Mouse (Mus musculus) midbrain, embryonic 12.5 days (tissue): ENCODE measurements around the gene Ntn1. TPM values are rescaled to one million over a fixed set of nuclear protein-coding genes. Genes with fewer than 3 reads are reported as not detected.

ENCODE experiments used
- ATAC-seq: fragments of 200-750 bp; cut with Nextera tagmentation; 2 replicates; pipeline ENCODE4 v1.8.0; 2017; ENCODE audit warnings: low read depth, moderate TSS enrichment, moderate library complexity; ENCODE audit not compliant: low FRiP score
- H3K27ac ChIP-seq: fragments of 300-500 bp; sonication (generic); replicated peaks from 2 replicates; pipeline ENCODE4 v1.5.1; 2016; ENCODE audit warnings: mild to moderate bottlenecking
- H3K27me3 ChIP-seq: fragments of 300-500 bp; sonication (generic); 2 replicates; pipeline ENCODE4 v1.6.1; 2016; ENCODE audit warnings: mild to moderate bottlenecking
- H3K36me3 ChIP-seq: fragments of 300-500 bp; sonication (generic); 2 replicates; pipeline ENCODE4 v1.6.1; 2016
- H3K4me1 ChIP-seq: fragments of 300-500 bp; sonication (generic); 2 replicates; pipeline ENCODE4 v1.6.1; 2016
- H3K4me2 ChIP-seq: fragments of 300-500 bp; sonication (generic); replicated peaks from 2 replicates; pipeline ENCODE4 v1.6.1; 2016; ENCODE audit warnings: mild to moderate bottlenecking, moderate library complexity
- H3K4me3 ChIP-seq: fragments of 300-500 bp; sonication (generic); 2 replicates; pipeline ENCODE4 v1.5.1; 2016; ENCODE audit warnings: mild to moderate bottlenecking
- H3K9ac ChIP-seq: fragments of 300-500 bp; sonication (generic); replicated peaks from 2 replicates; pipeline ENCODE4 v1.6.1; 2016; ENCODE audit warnings: mild to moderate bottlenecking, moderate library complexity
- H3K9me3 ChIP-seq: fragments of 300-500 bp; sonication (generic); 2 replicates; pipeline ENCODE4 v1.6.1; 2016; ENCODE audit warnings: mild to moderate bottlenecking
- WGBS: fragments of 180-500 bp; shearing (Covaris S2); methylation state at CpG from one replicate; pipeline ENCODE4 v1.1.7; 2016; 5-methylcytosine and 5-hydroxymethylcytosine counted together
- polyA plus RNA-seq: library from polyadenylated mRNA; unstranded; fragments of >200 nt; fragmentation: Nextera tagmentation; extraction: Ambion mirVana; gene quantifications from 2 replicates; pipeline ENCODE4 v1.2.1, GENCODE M21; 2016

Gene Ntn1
- polyA plus RNA-seq, 1 experiment from 2014 or later: 34.6 TPM

GRCm38 (mm10) chr11:68215206-68215912 lies 185.3 kb downstream of the Ntn1 start:
- Histone ChIP-seq H3K27me3 (peaks cover 33% of the 10 kb centered on the region), H3K4me1 (peaks cover 48% of the 10 kb centered on the region), H3K4me2 (peak overlapping the region; percentile 22), H3K9me3 (no peaks in the 10 kb centered on the region), H3K4me3 (no peak overlapping the region), H3K9ac (peak overlapping the region; percentile 11; the same call in 1 of the 2 replicates), H3K27ac (peak overlapping the region; percentile 90), H3K36me3 (0 out of 2 replicates have a peak, but pooled peaks cover 6% of the 10 kb centered on the region)
- peak; percentile 79 for ATAC-seq
- WGBS: 19% methylated on average over 6 of the region's 6 CpGs

GRCm38 (mm10) chr11:68214496-68215205 lies 186.0 kb downstream of the Ntn1 start:
- Histone ChIP-seq H3K9ac (0 out of 2 replicates have a peak overlapping the region, but pooled peaks have one; percentile 11), H3K36me3 (0 out of 2 replicates have a peak, but pooled peaks cover 6% of the 10 kb centered on the region), H3K27me3 (peaks cover 35% of the 10 kb centered on the region), H3K4me1 (peaks cover 48% of the 10 kb centered on the region), H3K4me2 (peak overlapping the region; percentile 22), H3K4me3 (no peak overlapping the region), H3K9me3 (no peaks in the 10 kb centered on the region), H3K27ac (peak overlapping the region; percentile 90)
- peak; percentile 59; the same call in 1 of the 2 replicates for ATAC-seq
- 42% methylated on average over 9 of the region's 9 CpGs for WGBS

GRCm38 (mm10) chr11:68213896-68214295 lies 186.7 kb downstream of the Ntn1 start:
- H3K4me3 ChIP-seq: no peak overlapping the region
- no peak overlapping the region for H3K27ac ChIP-seq
- 0 out of 2 replicates have a peak, but pooled peaks cover 6% of the 10 kb centered on the region for H3K36me3 ChIP-seq
- no peak overlapping the region for H3K4me2 ChIP-seq
- ATAC-seq: no peak
- no peaks in the 10 kb centered on the region for H3K9me3 ChIP-seq
- 71% methylated on average over 3 of the region's 3 CpGs for WGBS
- peaks cover 48% of the 10 kb centered on the region for H3K4me1 ChIP-seq
- peaks cover 35% of the 10 kb centered on the region for H3K27me3 ChIP-seq
- no peak overlapping the region for H3K9ac ChIP-seq

DNA sequence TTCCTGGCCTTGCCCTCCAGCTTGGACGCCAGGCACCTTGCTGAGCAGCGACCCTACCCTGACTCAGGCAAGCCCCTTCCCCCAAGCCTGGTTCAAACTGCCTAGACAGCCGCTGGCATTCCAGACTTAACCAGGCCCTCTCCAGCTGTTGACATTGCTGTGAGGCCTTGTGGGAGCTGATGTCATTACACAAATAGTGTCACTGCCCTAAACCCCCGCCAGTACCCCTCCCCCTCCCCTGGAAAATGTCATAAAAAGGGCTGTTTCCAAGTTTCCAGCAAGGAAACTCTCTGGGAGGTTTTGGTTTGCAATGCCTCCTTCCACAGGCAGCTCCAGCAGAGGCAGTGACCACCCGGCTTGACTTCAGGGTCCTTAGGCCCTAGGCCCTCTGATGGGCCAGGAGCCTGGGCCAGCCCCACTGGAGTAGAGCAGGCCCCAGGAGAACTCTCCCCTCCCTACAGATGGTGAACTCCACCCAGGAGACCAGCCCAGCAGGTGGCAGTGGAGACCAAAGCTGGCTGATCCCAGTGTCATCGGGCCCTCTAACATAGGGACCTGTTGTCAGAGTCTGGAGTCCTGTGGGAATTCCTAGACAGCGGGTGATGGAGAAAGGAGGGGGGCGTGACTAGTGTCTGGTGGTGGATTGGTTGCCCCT lies 188.6 kb downstream of the Ntn1 start:
- 53% methylated on average over 8 of the region's 8 CpGs for whole genome bisulfite sequencing
- Histone ChIP-seq H3K4me1 (peaks cover 42% of the 10 kb centered on the region), H3K4me2 (no peak overlapping the region), H3K9ac (no peak overlapping the region), H3K27ac (peak overlapping the region; percentile 42; the same call in 1 of the 2 replicates), H3K9me3 (no peaks in the 10 kb centered on the region), H3K27me3 (peaks cover 31% of the 10 kb centered on the region), H3K36me3 (0 out of 2 replicates have a peak, but pooled peaks cover 6% of the 10 kb centered on the region), H3K4me3 (no peak overlapping the region)
- ATAC-seq: 0 out of 2 replicates have a peak, but pooled peaks have one; percentile 6

- Histone ChIP-seq H3K27ac (no peak overlapping the region), H3K9me3 (no peaks in the 10 kb centered on the region), H3K27me3 (peaks cover 30% of the 10 kb centered on the region), H3K4me3 (no peak overlapping the region), H3K9ac (no peak overlapping the region), H3K36me3 (0 out of 2 replicates have a peak, but pooled peaks cover 6% of the 10 kb centered on the region), H3K4me1 (peaks cover 30% of the 10 kb centered on the region), H3K4me2 (no peak overlapping the region)
- no peak for ATAC-seq
- 93% methylated on average over 5 of the region's 5 CpGs for WGBS
These were observed 189.9 kb downstream of the Ntn1 start for GRCm38 (mm10) chr11:68210714-68211113.

- WGBS: 89% methylated on average over 4 of the region's 4 CpGs
- no peak overlapping the region for H3K27ac ChIP-seq
- peaks cover 18% of the 10 kb centered on the region for H3K4me1 ChIP-seq
- H3K9ac ChIP-seq: no peak overlapping the region
- ATAC-seq: no peak
- no peaks in the 10 kb centered on the region for H3K9me3 ChIP-seq
- no peak overlapping the region for H3K4me3 ChIP-seq
- H3K4me2 ChIP-seq: no peak overlapping the region
- H3K27me3 ChIP-seq: peaks cover 30% of the 10 kb centered on the region
- H3K36me3 ChIP-seq: 0 out of 2 replicates have a peak, but pooled peaks cover 6% of the 10 kb centered on the region
These were observed 191.1 kb downstream of the Ntn1 start for GRCm38 (mm10) chr11:68209506-68209905.

DNA sequence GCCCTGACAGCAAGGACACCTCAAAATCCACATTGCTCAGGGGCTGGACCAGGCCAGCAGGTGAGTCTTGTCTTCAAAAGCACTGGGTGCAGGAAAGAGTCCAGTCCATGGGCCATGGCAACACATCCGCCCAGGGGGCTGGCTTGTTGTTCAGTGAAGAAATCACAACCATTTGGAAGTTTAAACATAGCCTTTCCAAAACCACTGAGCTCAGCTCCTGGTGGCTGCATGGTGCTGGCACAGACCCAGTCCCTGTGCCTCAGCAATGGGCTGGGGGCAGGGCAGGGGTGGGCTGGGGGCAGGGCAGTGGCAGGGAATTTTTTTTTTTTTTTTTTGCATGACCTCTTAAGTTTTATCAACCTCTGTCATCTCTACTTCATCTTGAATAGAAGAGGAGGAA lies 192.0 kb downstream of the Ntn1 start:
- no peak for ATAC-seq
- no peak overlapping the region for H3K4me2 ChIP-seq
- H3K36me3 ChIP-seq: 0 out of 2 replicates have a peak, but pooled peaks cover 6% of the 10 kb centered on the region
- WGBS: 97% methylated on average over 1 of the region's 1 CpGs
- H3K4me1 ChIP-seq: peaks cover 10% of the 10 kb centered on the region
- no peak overlapping the region for H3K9ac ChIP-seq
- peaks cover 30% of the 10 kb centered on the region for H3K27me3 ChIP-seq
- no peak overlapping the region for H3K4me3 ChIP-seq
- H3K9me3 ChIP-seq: no peaks in the 10 kb centered on the region
- no peak overlapping the region for H3K27ac ChIP-seq

- Histone ChIP-seq H3K4me1 (peaks cover 14% of the 10 kb centered on the region), H3K27me3 (peaks cover 25% of the 10 kb centered on the region), H3K36me3 (0 out of 2 replicates have a peak, but pooled peaks cover 4% of the 10 kb centered on the region), H3K27ac (no peak overlapping the region), H3K9me3 (no peaks in the 10 kb centered on the region), H3K9ac (no peak overlapping the region), H3K4me3 (no peak overlapping the region), H3K4me2 (no peak overlapping the region)
- ATAC-seq: no peak
- 84% methylated on average over 2 of the region's 2 CpGs for WGBS
These were observed 192.6 kb downstream of the Ntn1 start for GRCm38 (mm10) chr11:68208023-68208422.

DNA sequence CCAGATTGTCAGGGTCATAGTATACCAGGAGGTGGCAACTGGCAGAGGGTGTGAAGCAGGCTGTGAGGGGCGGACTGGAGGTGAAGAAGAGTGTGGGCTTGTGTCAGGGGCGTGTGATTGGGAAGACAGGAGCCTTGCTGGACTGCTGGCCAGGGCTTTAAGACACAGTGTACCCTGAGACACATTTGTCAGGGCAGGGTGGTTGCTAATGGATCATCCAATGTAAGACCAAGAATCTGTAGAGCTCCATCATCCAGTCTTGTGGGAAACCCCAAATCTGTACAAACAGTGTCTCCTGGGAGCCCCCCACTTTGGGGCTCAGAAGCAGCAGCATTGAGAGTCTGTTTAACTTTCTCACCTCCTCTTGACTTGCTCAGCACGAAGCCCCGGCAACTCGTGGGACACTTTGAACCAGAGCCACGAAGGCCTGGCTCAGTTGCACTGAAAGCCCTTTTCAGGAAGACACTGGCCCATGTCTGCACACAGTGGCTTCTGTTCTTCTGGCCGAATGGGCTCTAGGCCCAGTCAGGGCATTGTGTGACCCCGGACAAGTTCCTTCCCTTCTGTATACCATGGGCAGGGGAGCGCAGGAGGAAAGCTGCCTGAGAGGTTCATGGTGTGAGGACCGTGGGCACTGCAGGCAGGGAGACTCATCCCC lies 194.9 kb downstream of the Ntn1 start:
- 0 out of 2 replicates have a peak, but pooled peaks cover 21% of the 10 kb centered on the region for H3K27me3 ChIP-seq
- H3K9ac ChIP-seq: no peak overlapping the region
- H3K9me3 ChIP-seq: no peaks in the 10 kb centered on the region
- H3K4me1 ChIP-seq: 0 out of 2 replicates have a peak, but pooled peaks cover 10% of the 10 kb centered on the region
- H3K4me2 ChIP-seq: no peak overlapping the region
- no peak overlapping the region for H3K4me3 ChIP-seq
- H3K36me3 ChIP-seq: no peaks in the 10 kb centered on the region
- no peak overlapping the region; the same call in 1 of the 2 replicates for H3K27ac ChIP-seq
- ATAC-seq: no peak
- WGBS: 85% methylated on average over 10 of the region's 10 CpGs

DNA sequence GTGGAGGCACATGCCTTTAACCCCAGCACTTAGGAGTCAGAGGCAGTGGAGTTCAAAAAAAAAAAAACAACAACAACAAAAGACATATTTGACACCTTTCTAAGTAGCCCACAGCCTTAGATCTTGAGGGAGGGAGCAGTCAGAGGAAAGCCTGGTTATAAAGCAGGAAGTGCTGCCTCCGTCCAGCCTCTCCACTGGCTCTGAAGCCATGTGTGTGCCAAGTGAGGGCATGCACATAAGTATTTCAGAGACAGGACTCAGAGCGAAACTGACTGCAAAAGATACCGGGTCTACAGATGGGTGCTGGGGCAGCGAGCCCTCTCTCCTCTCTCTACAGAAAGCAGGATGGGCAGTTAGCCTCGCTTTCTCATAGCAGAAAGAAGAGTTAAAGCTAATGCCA lies 196.2 kb downstream of the Ntn1 start:
- Histone ChIP-seq H3K36me3 (no peaks in the 10 kb centered on the region), H3K4me2 (no peak overlapping the region), H3K27ac (no peak overlapping the region), H3K9ac (no peak overlapping the region), H3K4me1 (0 out of 2 replicates have a peak, but pooled peaks cover 10% of the 10 kb centered on the region), H3K4me3 (no peak overlapping the region), H3K9me3 (no peaks in the 10 kb centered on the region), H3K27me3 (0 out of 2 replicates have a peak, but pooled peaks cover 16% of the 10 kb centered on the region)
- ATAC-seq: no peak
- WGBS: 87% methylated on average over 5 of the region's 5 CpGs

GRCm38 (mm10) chr11:68203658-68204315 lies 196.8 kb downstream of the Ntn1 start:
- Histone ChIP-seq H3K4me3 (no peak overlapping the region), H3K36me3 (no peaks in the 10 kb centered on the region), H3K9ac (no peak overlapping the region), H3K27me3 (0 out of 2 replicates have a peak, but pooled peaks cover 16% of the 10 kb centered on the region), H3K9me3 (no peaks in the 10 kb centered on the region), H3K27ac (no peak overlapping the region), H3K4me2 (no peak overlapping the region), H3K4me1 (peaks cover 15% of the 10 kb centered on the region; the same call in 1 of the 2 replicates)
- 78% methylated on average over 10 of the region's 10 CpGs for WGBS
- no peak for ATAC-seq
